Comparison of ENCODE assay signal across 27 mouse cellular contexts in the genomic region with DNA sequence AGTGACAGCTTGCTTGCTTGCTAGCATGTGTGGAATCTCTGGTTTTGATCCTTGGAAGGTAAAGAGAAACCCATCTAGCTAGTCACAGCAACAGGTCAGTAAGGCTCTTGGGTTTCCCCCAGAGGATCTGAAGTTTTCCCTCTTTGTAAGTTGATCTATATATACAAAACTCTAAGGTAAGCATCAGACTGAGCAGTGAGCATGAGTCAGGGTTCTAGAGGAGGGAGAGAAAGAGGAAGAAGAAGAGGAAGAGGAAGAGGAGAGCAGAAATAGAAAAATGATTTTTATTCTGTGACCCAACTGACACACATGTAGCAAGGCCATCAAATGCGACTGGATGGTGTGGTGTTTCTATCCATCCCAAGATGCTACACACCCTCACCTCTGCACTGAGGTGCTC.
"Had no signal": no experiment of that assay in that cellular context is flagged by ENCODE, and none has a peak within 500 bp of the region (broad histone marks: within the 10 kb centered on the region; RNA-seq: fewer than 3 reads in every experiment).

No protein-coding gene starts in this region.

- H3K9ac ChIP-seq: embryonic facial prominence, embryonic 12.5 days; embryonic facial prominence, embryonic 13.5 days; embryonic facial prominence, embryonic 15.5 days; forebrain, embryonic 12.5 days; forebrain, embryonic 13.5 days; forebrain, embryonic 15.5 days; forebrain, postnatal 0 days had no signal

- H3K27ac ChIP-seq: embryonic facial prominence, embryonic 10.5 days; embryonic facial prominence, embryonic 12.5 days; embryonic facial prominence, embryonic 13.5 days; embryonic facial prominence, embryonic 15.5 days; forebrain, embryonic 10.5 days; forebrain, embryonic 12.5 days; forebrain, embryonic 13.5 days; forebrain, embryonic 15.5 days; gastrocnemius, adult 2 months; heart, adult 2 months; heart, embryonic 10.5 days had no signal

- DNase-seq: cerebellum, adult 9-11 months; cerebellum, postnatal 10 days; cerebellum, postnatal 14 days; cerebellum, postnatal 25 days; cerebellum, postnatal 36 days; forebrain, postnatal 0 days; gastrocnemius, adult 2 months; gastrocnemius, postnatal 10 days; gastrocnemius, postnatal 14 days; gastrocnemius, postnatal 25 days; gastrocnemius, postnatal 36 days; heart, adult 11 months; heart, adult 18-20 months; heart, adult 2 months had no signal

- H3K9me3 ChIP-seq: embryonic facial prominence, embryonic 10.5 days; embryonic facial prominence, embryonic 12.5 days; embryonic facial prominence, embryonic 13.5 days; embryonic facial prominence, embryonic 15.5 days; forebrain, embryonic 10.5 days; forebrain, embryonic 12.5 days; forebrain, embryonic 13.5 days; forebrain, embryonic 15.5 days; heart, embryonic 10.5 days had no signal

- H3K4me2 ChIP-seq: embryonic facial prominence, embryonic 12.5 days; embryonic facial prominence, embryonic 13.5 days; embryonic facial prominence, embryonic 15.5 days; forebrain, embryonic 12.5 days; forebrain, embryonic 13.5 days; forebrain, embryonic 15.5 days; heart, embryonic 11.5 days had no signal

- H3K4me3 ChIP-seq: embryonic facial prominence, embryonic 10.5 days; embryonic facial prominence, embryonic 12.5 days; embryonic facial prominence, embryonic 13.5 days; embryonic facial prominence, embryonic 15.5 days; erythroblast, embryonic 14.5 days; forebrain, embryonic 10.5 days; forebrain, embryonic 12.5 days; forebrain, embryonic 13.5 days; forebrain, embryonic 15.5 days; gastrocnemius, adult 2 months; heart, adult 2 months; heart, embryonic 10.5 days had no signal

- H3K4me1 ChIP-seq: embryonic facial prominence, embryonic 12.5 days; forebrain, embryonic 12.5 days had no signal

- H3K27me3 ChIP-seq: embryonic facial prominence, embryonic 13.5 days; embryonic facial prominence, embryonic 15.5 days; forebrain, embryonic 15.5 days had no signal

- ATAC-seq: forebrain, embryonic 13.5 days; forebrain, embryonic 14.5 days; forebrain, embryonic 15.5 days; forebrain, embryonic 16.5 days; forebrain, postnatal 0 days had no signal

- H3K36me3 ChIP-seq: embryonic facial prominence, embryonic 10.5 days; embryonic facial prominence, embryonic 12.5 days; forebrain, embryonic 10.5 days; forebrain, embryonic 12.5 days; forebrain, embryonic 15.5 days had no signal
